Mouse (Mus musculus) heart, adult 2 months (tissue): ENCODE results near the gene Rbm48. TPM values are rescaled to one million over a fixed set of nuclear protein-coding genes. Genes with fewer than 3 reads are reported as not detected.

Experiments
- DNase-seq, 2 experiments: peaks; one replicate each; pipeline ENCODE4 v3.0.0; 2021
- H3K27ac ChIP-seq: fragments of 200-600 bp; 2 replicates; pipeline ENCODE4 v1.8.1; 2022
- H3K27me3 ChIP-seq: fragments of 200-500 bp; 2 replicates; pipeline ENCODE4 v1.6.1; 2012; ENCODE audit warnings: mild to moderate bottlenecking, low read length, inconsistent platforms, mixed read lengths; ENCODE audit not compliant: control insufficient read depth, insufficient read depth
- H3K36me3 ChIP-seq: fragments of 200-500 bp; 2 replicates; pipeline ENCODE4 v1.6.1; 2012; ENCODE audit warnings: low read length, inconsistent platforms; ENCODE audit not compliant: control insufficient read depth, insufficient read depth
- H3K4me1 ChIP-seq: fragments of 200-500 bp; 2 replicates; pipeline ENCODE4 v1.6.1; 2011; ENCODE audit warnings: low read length; ENCODE audit not compliant: control insufficient read depth, insufficient read depth
- H3K4me3 ChIP-seq: fragments of 200-600 bp; 2 replicates; pipeline ENCODE4 v1.8.1; 2022
- H3K79me2 ChIP-seq: fragments of 200-500 bp; replicated peaks from 2 replicates; pipeline ENCODE4 v1.6.1; 2012; ENCODE audit warnings: mild to moderate bottlenecking, inconsistent platforms, low read length, moderate library complexity, mixed read lengths; ENCODE audit not compliant: control insufficient read depth, insufficient read depth
- H3K9ac ChIP-seq: fragments of 200-500 bp; 2 replicates; pipeline ENCODE4 v1.6.1; 2012; ENCODE audit warnings: low read depth, mild to moderate bottlenecking, control low read depth, inconsistent platforms, low read length, mixed read lengths
- CTCF ChIP-seq: fragments of 200-600 bp; IDR thresholded peaks from 2 replicates; pipeline ENCODE4 v1.8.1; 2022; ENCODE audit warnings: antibody characterized with exemption, mild to moderate bottlenecking, moderate library complexity
- EP300 ChIP-seq: fragments of 200-500 bp; IDR thresholded peaks from 2 replicates; pipeline ENCODE4 v1.6.1; 2011; ENCODE audit warnings: low read depth, low read length, control low read depth; ENCODE audit not compliant: insufficient read depth
- POLR2A ChIP-seq: fragments of 200-500 bp; IDR thresholded peaks from 2 replicates; pipeline ENCODE4 v1.6.1; 2011; ENCODE audit warnings: mild to moderate bottlenecking, low read depth, low read length, control low read depth; ENCODE audit not compliant: insufficient read depth
- WGBS: fragments of 180-500 bp; shearing (Covaris S2); methylation state at CpG from one replicate; pipeline ENCODE4 v1.1.7; 2018; 5-methylcytosine and 5-hydroxymethylcytosine counted together
- intact Hi-C: fragments of 180-260 bp; cut with DNase I; formaldehyde crosslinking; loops from one replicate; pipeline ENCODE4 v1.15.1; 2025
- polyA plus RNA-seq: library from polyadenylated mRNA; depleted of rRNA; stranded (reverse); fragments of >200 nt; gene quantifications from 2 replicates; pipeline ENCODE4 v1.2.3, GENCODE M21; 2012
- total RNA-seq, 2 experiments: library from RNA; stranded (reverse); gene quantifications; 2 replicates each; pipeline ENCODE4 v1.2.3; 2021

Gene Rbm48
- total and polyA plus RNA-seq, 3 experiments = 2.8 to 5.0 (median 3.5) TPM

DNA sequence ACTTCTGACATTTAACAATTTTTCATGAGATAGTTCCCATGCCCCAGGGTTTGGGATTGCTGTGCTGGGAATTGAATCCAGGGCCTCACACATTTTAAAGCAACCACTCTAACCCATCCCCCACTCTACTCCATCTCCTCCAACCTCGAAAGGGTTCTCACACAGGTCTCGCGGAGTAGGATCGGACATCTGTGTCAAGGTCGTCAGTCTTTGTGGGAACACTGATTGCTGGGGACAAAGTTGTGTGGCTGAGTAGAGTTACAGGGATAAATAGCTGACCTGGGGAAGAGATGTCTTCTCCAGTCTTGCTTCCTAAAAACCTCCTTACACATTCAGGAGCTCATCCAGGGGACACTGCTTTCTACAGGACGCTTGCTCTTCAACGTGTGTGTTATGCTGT is 17.3 kb downstream of the Rbm48 start:
- Histone ChIP-seq H3K4me3 (no peak overlapping the region), H3K27me3 (no peaks in the 10 kb centered on the region), H3K9ac (no peak overlapping the region), H3K27ac (no peak overlapping the region), H3K36me3 (no peaks in the 10 kb centered on the region; the same call in 1 of the 2 replicates), H3K79me2 (no peaks in the 10 kb centered on the region), H3K4me1 (no peaks in the 10 kb centered on the region)
- intact Hi-C loops = no loop called here
- TF ChIP-seq EP300 = no peak
- TF ChIP-seq CTCF = no peak
- no peak for TF ChIP-seq POLR2A
- WGBS = 94% methylated on average over 7 of the region's 7 CpGs
- no peak for DNase-seq

GRCm38 (mm10) chr5:3577939-3578338 is 18.4 kb downstream of the Rbm48 start:
- H3K27ac ChIP-seq = no peak overlapping the region
- H3K79me2 ChIP-seq = no peaks in the 10 kb centered on the region
- TF ChIP-seq EP300 (no peak), POLR2A (no peak), CTCF (no peak)
- no peaks in the 10 kb centered on the region for H3K27me3 ChIP-seq
- no peak overlapping the region for H3K9ac ChIP-seq
- WGBS = 95% methylated on average over 2 of the region's 2 CpGs
- DNase-seq = no peak
- no peak overlapping the region for H3K4me3 ChIP-seq
- intact Hi-C loops = no loop called here
- H3K4me1 ChIP-seq = no peaks in the 10 kb centered on the region
- H3K36me3 ChIP-seq = no peaks in the 10 kb centered on the region; the same call in 1 of the 2 replicates

DNA sequence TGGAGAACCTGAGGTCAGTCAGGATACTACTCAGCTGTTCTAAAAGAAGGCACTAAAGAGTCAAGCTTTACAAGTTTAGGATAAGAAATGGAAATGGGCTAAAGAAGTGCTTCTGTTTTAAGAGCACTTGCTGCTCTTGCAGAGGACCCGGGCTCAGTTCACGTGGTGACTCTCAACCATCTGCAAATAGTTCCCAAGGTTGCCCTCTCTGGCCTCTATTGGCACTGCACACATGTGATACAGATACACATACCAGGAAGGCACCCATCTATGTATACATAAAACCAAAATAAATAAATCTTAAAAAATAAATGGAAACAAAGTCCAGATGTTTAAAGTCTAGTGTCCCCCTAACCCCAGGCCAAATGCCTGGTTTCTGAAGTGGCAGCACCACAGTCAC is 21.6 kb downstream of the Rbm48 start:
- Histone ChIP-seq H3K79me2 (no peaks in the 10 kb centered on the region), H3K27me3 (no peaks in the 10 kb centered on the region), H3K4me1 (no peaks in the 10 kb centered on the region), H3K9ac (no peak overlapping the region), H3K27ac (no peak overlapping the region), H3K36me3 (no peaks in the 10 kb centered on the region; the same call in 1 of the 2 replicates), H3K4me3 (no peak overlapping the region)
- intact Hi-C loops = no loop called here
- TF ChIP-seq CTCF = no peak
- no peak for TF ChIP-seq EP300
- no peak for TF ChIP-seq POLR2A
- DNase-seq = no peak
- WGBS = 92% methylated on average over 2 of the region's 2 CpGs

DNA sequence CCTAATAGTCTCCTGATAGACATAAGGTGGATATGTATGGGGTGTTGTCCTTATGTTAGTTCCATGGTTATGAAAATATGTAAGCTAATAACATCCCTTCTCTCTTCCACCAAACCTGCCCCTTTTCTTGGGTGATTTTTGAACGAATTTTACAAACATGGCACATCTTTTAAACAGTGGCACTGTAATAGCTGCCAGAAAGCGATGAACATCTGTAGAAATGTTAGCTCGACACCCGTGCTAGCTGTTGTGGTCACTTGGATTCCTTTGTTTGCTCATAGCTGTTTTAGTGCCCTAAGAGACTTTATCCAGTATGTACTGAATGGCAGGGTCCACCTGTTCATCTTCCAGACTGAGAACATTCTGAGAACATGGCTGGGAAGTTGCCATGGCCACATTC is 25.1 kb downstream of the Rbm48 start, which contains the start of gene 1700109H08Rik:
Gene 1700109H08Rik, plus strand, starts transcription at position 301 of the 400 bp plus-strand sequence.
- 99% methylated on average over 4 of the region's 4 CpGs for WGBS
- Histone ChIP-seq H3K36me3 (no peaks in the 10 kb centered on the region; the same call in 1 of the 2 replicates), H3K27me3 (no peaks in the 10 kb centered on the region), H3K79me2 (no peaks in the 10 kb centered on the region), H3K4me1 (no peaks in the 10 kb centered on the region), H3K27ac (no peak within 1 kb of the TSS), H3K9ac (no peak within 1 kb of the TSS), H3K4me3 (no peak within 1 kb of the TSS)
- no peak for DNase-seq
- no peak for TF ChIP-seq EP300
- intact Hi-C loops = no loop called here

DNA sequence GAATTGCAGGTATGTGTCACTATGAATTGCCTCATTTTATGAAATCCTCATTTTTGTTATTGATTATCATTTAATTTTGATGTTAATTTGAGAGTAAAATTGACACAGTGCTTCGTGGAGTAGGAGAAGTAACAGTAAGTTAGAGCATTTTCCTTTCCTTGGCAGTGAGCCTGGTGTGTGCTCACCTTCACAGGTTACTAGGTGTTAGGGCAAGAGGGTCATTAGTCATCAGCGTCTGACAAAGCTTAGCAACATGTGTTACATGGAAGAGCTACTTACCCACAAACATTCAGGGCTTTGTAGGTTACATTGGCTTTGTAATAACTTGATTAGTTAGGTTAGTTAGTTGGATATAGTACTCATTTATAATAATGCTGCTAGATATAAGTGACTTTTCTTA is 42.2 kb downstream of the Rbm48 start:
- Histone ChIP-seq H3K79me2 (peaks cover 2% of the 10 kb centered on the region), H3K4me1 (no peaks in the 10 kb centered on the region; the same call in 1 of the 2 replicates), H3K27ac (no peak overlapping the region), H3K4me3 (no peak overlapping the region), H3K27me3 (no peaks in the 10 kb centered on the region), H3K36me3 (peaks cover 11% of the 10 kb centered on the region), H3K9ac (no peak overlapping the region)
- WGBS = 73% methylated on average over 2 of the region's 2 CpGs
- TF ChIP-seq POLR2A (no peak), CTCF (no peak), EP300 (no peak)
- DNase-seq = no peak
- intact Hi-C loops = no loop called here

- TF ChIP-seq EP300 (no peak), POLR2A (no peak), CTCF (no peak)
- H3K4me1 ChIP-seq = no peaks in the 10 kb centered on the region; the same call in 1 of the 2 replicates
- H3K36me3 ChIP-seq = peaks cover 11% of the 10 kb centered on the region
- DNase-seq = no peak
- peaks cover 4% of the 10 kb centered on the region for H3K79me2 ChIP-seq
- 95% methylated on average over 1 of the region's 1 CpGs for WGBS
- H3K4me3 ChIP-seq = no peak overlapping the region
- no peak overlapping the region for H3K9ac ChIP-seq
- no peaks in the 10 kb centered on the region for H3K27me3 ChIP-seq
- intact Hi-C loops = no loop called here
- H3K27ac ChIP-seq = no peak overlapping the region
Observed at GRCm38 (mm10) chr5:3551481-3551880, 44.9 kb downstream of the Rbm48 start.

DNA sequence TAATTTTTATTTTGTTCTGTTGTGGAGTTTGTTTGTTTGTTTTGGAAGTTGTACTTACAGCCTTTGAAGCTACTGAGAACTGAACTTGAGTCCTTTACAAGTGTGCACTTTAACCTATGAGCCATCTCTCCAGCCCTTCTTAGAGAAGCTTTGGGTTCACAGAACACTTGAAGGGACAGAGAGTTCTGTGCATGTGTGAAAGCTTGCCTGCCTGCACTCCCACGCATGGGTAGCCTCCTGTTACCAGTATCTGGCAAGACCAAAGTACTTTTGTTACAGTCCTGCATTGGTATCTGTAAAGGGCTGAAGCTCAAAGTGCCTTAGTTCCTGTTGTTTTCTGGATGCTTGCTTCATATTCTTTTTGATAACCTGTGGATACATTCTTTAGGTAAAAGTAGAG is 50.2 kb downstream of the Rbm48 start:
- Histone ChIP-seq H3K27me3 (no peaks in the 10 kb centered on the region), H3K4me3 (no peak overlapping the region), H3K27ac (no peak overlapping the region), H3K9ac (no peak overlapping the region), H3K36me3 (peaks cover 8% of the 10 kb centered on the region), H3K79me2 (peaks cover 12% of the 10 kb centered on the region), H3K4me1 (peaks cover 10% of the 10 kb centered on the region)
- no peak for DNase-seq
- no peak for TF ChIP-seq EP300
- no peak for TF ChIP-seq CTCF
- TF ChIP-seq POLR2A = no peak
- 62% methylated on average over 1 of the region's 1 CpGs for WGBS
- intact Hi-C loops = no loop called here
